Mouse (Mus musculus): ENCODE measurements at regions not wholly inside any gene's neighbourhood (a gene's known extent, or its start where the extent isn't known, plus 50 kb on each side); places are given as distances from the start of the nearest gene placed in this dataset.

DNA sequence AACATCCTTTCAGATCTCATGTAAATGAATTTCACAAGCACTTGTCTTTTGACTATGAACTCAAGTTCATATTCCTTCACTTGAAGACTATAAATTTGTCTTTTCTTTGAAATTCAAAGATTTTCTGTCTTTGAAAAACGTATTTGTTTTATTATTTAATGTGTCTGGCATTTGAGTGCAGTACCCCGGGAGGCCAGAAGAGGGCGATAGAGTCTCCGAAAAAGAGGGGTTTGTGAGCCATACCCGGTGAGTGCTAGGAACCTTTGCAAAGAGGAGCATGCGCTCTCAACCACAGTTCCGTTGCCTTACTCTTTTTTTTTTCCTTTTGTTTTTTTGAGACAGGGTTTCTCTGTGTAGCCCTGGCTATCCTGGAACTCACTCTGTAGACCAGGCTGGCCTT lies 177.6 kb upstream of the Gjb5 start:
- no peak for TF ChIP-seq CTCF (IDR thresholded peaks at IDR 0.05; ENCODE audit: borderline replicate concordance, control insufficient read depth, extremely low read depth, insufficient read depth, low read length, poor library complexity)
- no peak for TF ChIP-seq POLR2A (IDR thresholded peaks at IDR 0.05; ENCODE audit: control insufficient read depth, extremely low read depth, insufficient read depth, low read length, poor library complexity)

Measured in thymus, adult 2 months (tissue).